Mouse (Mus musculus) embryonic stem cell, embryonic (primary cell): ENCODE data around the gene Slc30a10.

Experiments used
- CTCF ChIA-PET, 4 experiments: fragments of 300-600 bp in 2 of 4; fragments of 350-600 bp in 2 of 4; sonication (Branson Sonifier 250); formaldehyde crosslinking; loops; one replicate each; lab custom pipeline; 2022; ENCODE audit warnings: inconsistent platforms in 2 of 4; lab: Charles Lee
- POLR2A ChIA-PET, 4 experiments: fragments of 300-600 bp in 2 of 4; fragments of 350-600 bp in 2 of 4; sonication (Branson Sonifier 250); formaldehyde crosslinking; loops; one replicate each; lab custom pipeline; 2022; ENCODE audit warnings: antibody characterized with exemption in 4 of 4, inconsistent platforms in 1 of 4; lab: Charles Lee

Slc30a10 gene

DNA sequence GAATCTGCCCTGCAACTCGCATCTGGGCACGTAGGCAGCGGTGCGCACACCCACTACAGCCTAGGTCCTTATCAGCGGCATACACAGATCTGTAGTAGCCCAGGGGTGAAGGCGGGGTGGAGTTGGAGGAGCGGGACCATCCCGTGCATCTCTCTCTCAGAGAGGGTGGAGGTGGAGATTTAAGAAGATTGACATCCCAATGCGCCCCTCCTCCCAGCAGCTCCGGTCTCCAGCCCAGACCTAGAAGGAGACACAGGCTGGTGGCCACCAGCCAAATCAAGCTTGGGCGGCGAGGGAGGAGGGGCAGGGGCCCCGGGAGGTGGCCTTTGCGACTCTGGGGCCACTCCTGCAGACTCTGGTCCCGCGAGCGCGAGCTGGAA is at the start of gene Slc30a10:
TSS of gene Slc30a10 (plus strand) at position 274 of the 380 bp plus-strand sequence.
- CTCF ChIA-PET, result interaction anchor here in 2 of 4 experiments (0.6 to 0.7 kb wide), 3 partner anchors 27 to 63 kb away, joined by 3 to 5 read pairs (median 3); no protein-coding TSS in a partner anchor
- POLR2A ChIA-PET, result interaction anchor here in 3 of 4 experiments (0.7 to 2.5 kb wide), 18 partner anchors 9 to 630 kb away, joined by 3 to 14 read pairs (median 4); partner anchors contain the start of gene Iars2 (in 1 of the 3)

DNA sequence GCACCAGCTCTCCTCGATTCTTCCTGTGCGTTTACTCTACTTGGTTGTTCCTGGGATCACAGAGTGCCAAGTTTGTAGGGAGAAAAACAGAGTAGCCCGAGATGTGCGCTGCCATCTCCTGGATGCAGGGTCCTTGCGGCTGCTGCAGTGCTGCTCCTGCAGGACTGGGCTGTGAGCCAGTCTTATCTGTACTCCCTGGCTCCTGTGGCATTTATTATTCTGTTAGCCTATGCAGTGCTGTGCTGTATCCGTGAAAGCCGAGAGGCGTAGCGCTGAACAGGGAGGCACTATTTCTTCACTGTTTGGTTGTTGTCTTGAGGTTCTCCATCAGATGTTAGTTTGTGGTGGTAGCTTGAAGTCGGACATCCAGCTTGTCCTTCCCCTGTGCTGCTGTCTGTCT is 48.7 kb upstream of the Slc30a10 start:
- ChIA-PET CTCF (no interaction called here), POLR2A (interaction anchor here in 1 of 4 experiments (1.0 to 4.9 kb wide), 3 partner anchors 11 to 27 kb away, joined by 5 to 14 read pairs (median 5); no protein-coding TSS in a partner anchor)

DNA sequence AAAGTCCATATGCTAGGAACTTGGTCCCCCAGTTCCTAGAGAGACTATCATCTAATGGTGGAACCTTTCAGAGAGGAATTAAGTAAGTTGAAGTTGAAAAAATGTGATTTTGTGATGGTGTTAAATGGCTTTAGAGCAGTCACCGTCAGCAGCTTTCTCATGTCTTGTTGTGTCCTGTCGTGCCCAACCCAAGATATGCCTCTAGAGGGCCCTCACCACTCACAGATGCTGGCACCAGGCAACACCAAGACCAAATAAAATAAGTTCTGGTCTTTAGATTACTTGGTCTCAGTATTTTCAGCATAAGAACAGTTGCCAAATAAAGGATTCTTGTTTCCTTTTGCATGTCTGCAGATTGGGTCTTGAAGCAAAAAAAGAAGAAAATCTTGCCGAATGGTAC is 44.8 kb upstream of the Slc30a10 start:
- ChIA-PET POLR2A (interaction anchor here in 1 of 4 experiments (1.0 to 4.9 kb wide), 7 partner anchors 9 to 46 kb away, joined by 3 to 14 read pairs (median 9); no protein-coding TSS in a partner anchor), CTCF (interaction anchor here in 2 of 4 experiments (0.6 to 1.2 kb wide), 7 partner anchors 9 to 108 kb away, joined by 3 to 6 read pairs (median 3); no protein-coding TSS in a partner anchor)

DNA sequence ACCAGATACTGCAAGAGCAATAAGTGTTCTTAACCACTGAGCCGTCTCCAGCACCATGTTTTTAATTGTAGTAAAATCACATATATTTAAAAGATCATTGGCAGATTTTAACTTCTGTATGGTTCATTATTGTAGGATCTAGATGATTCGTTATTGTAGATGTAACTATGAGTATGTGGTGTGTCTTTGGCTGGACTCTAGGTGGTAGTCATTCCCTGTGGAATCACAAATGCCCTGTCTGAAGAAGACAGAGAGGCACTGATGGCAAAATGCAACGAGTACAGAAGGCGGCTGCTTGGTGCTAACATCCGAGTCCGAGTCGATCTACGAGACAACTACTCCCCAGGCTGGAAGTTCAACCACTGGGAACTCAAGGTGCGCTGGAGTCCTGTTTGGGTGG is 36.6 kb upstream of the Slc30a10 start:
- POLR2A ChIA-PET, result interaction anchor here in 2 of 4 experiments (0.6 to 1.3 kb wide), 5 partner anchors 28 to 1311 kb away, joined by 3 to 4 read pairs (median 3); partner anchors contain the start of gene Iars2 (in 1 of the 2)

DNA sequence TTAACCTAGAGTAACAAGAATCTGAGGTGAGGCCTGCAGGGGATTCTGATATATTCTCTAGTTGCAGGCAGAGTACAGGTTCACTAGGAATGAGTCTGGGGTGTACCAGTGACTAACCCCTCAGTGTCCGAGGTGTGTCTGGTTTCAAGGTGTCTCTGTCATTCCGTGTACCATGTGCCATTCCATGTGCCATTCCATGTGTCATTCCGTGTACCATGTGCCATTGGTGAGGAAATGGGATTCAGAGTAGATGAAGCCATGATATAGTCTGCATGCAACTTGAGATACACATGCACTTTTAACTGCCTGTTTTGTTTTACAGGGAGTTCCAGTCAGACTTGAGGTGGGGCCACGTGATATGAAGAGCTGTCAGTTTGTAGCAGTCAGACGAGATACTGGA is 34.8 kb upstream of the Slc30a10 start:
- ChIA-PET POLR2A (interaction anchor here in 2 of 4 experiments (1.1 to 1.9 kb wide), 5 partner anchors 14 to 33 kb away, joined by 3 to 7 read pairs (median 3); no protein-coding TSS in a partner anchor), CTCF (interaction anchor here in 1 of 4 experiments (0.8 to 1.3 kb wide), 2 partner anchors 95 to 451 kb away, joined by 3 read pairs; no protein-coding TSS in a partner anchor)

More for the DNA sequence above, 36.6 kb upstream of the Slc30a10 start:
- CTCF ChIA-PET, result interaction anchor here in 1 of 4 experiments (1.4 kb wide), 1 partner anchor 8 kb away, joined by 3 read pairs; no protein-coding TSS in a partner anchor

DNA sequence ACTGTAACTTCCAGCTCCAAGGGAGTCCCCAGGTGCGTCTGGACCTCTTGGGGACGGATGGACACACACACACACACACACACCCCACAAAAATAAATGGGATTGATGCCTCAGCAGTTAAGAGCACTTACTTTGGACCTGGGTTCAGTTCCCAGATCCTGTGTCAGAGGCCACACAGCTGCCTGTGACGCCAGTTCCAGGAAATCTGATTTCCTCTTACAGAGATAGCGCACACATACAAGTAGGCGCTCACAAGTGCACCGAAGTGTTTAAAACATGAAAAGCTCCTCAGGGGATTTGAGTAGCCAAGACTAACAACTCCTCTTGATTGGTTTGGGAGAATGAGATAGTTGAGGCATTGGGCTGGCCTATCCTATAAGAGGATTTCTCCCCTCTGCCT is 33.9 kb upstream of the Slc30a10 start:
- POLR2A ChIA-PET, result interaction anchor here in 3 of 4 experiments (0.7 to 1.9 kb wide), 6 partner anchors 13 to 92 kb away, joined by 3 to 7 read pairs (median 3); partner anchors contain the start of gene Iars2 (in 1 of the 3)
- CTCF ChIA-PET, result interaction anchor here in 2 of 4 experiments (1.0 to 1.3 kb wide), 2 partner anchors 81 to 95 kb away, joined by 3 read pairs; no protein-coding TSS in a partner anchor

DNA sequence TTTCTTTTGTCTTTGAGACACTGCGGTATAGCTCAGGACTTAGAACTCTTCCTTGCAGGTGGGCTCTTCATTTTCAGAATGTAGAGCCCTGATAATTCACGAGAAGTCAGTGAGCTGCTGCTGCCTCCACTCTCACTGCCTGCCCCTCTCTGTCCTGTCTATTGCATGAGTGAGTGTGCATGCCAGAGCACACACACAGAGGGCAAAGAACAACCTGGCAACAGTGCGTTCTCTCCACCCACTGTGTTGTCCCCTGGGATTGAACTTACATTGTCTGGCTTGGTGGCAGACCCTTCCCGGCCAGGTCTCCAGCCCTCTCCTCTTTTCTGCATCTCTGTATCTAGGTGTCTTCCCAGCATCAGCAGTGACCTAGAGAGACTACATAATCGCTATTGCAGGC is 28.1 kb upstream of the Slc30a10 start:
- ChIA-PET POLR2A (interaction anchor here in 1 of 4 experiments (1.0 kb wide), 1 partner anchor 12 kb away, joined by 6 read pairs; no protein-coding TSS in a partner anchor), CTCF (interaction anchor here in 2 of 4 experiments (0.5 to 1.3 kb wide), 2 partner anchors 17 to 634 kb away, joined by 3 to 7 read pairs; no protein-coding TSS in a partner anchor)

DNA sequence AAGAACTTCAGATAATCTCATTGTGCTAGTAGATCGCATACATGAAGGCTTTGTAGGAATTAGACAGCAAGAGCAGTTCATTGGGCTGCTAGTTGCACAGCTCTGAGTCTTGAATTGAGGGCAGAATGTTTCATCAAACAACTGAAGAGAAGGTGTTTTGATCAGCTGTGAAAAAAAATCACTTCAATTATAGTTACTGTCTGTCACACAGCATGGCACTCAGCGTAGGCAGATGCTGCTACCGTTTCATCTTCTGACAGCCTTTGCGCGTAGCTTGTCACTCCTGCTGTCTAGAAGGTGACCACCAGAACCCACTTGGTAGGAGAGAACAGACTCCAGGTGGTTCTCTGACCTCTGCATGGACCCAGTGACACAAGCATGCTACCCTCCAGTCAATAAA is 24.2 kb upstream of the Slc30a10 start:
- POLR2A ChIA-PET, result interaction anchor here in 1 of 4 experiments (0.5 to 1.6 kb wide), 8 partner anchors 10 to 87 kb away, joined by 3 to 6 read pairs (median 3); partner anchors contain the start of gene Slc30a10
- CTCF ChIA-PET, result interaction anchor here in 2 of 4 experiments (0.9 to 1.3 kb wide), 2 partner anchors 27 to 71 kb away, joined by 3 read pairs; no protein-coding TSS in a partner anchor

DNA sequence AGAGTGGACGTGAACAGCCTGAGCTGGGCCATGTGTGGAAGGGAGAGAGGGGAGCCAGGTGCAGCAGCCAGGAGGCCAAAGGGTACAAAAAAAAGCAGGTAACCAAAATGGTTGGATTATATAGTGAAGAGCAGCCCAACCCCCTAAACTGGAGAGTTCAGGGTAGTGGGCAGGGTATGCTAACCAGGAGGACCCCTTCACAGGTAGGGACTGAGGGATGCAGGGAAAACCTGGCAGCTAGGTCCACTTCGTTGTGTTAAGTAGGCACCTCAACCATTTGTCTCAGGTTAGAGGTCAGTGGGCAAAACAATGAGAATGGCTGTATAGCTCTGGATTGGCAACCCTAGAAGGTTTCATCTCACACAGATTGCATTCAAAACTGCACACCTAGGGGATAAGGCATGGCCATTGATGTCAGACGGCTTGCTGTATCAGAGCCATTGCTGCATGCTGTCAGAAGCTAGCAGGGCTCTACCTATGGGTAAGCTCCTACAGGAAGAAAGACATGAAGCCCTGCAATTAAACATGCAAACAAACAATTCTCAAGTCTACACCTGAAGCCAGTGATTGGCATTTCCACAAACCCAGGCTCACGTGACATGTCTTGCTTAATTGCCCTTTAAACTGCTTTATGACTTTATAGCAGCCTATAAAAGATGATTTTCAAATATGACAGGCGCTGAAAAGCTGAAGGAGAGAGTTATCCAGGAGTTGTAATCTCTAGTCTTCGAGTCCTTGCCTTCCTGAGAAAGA is 23.2 kb upstream of the Slc30a10 start:
- ChIA-PET CTCF (interaction anchor here in 1 of 4 experiments (1.2 kb wide), 1 partner anchor 86 kb away, joined by 3 read pairs; no protein-coding TSS in a partner anchor), POLR2A (interaction anchor here in 1 of 4 experiments (0.5 to 1.6 kb wide), 7 partner anchors 9 to 86 kb away, joined by 3 to 6 read pairs (median 3); no protein-coding TSS in a partner anchor)

DNA sequence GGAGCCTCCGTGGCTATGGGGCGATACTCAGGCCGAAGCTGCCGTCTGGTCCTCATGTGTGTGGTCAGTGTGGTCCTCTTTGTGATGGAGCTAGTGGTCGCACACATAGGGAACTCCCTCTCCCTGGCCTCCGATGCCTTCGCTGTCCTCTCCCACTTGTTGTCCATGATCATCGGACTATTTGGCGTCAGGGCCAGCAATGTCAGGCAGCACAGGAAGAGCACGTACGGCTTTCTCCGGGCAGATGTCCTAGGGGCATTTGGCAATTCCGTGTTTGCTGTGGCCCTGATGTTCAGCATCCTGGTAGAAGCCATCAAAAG is 22.7 kb upstream of the Slc30a10 start:
- CTCF ChIA-PET, result interaction anchor here in 1 of 4 experiments (1.2 kb wide), 1 partner anchor 86 kb away, joined by 3 read pairs; no protein-coding TSS in a partner anchor
- POLR2A ChIA-PET, result interaction anchor here in 1 of 4 experiments (1.2 to 1.6 kb wide), 3 partner anchors 8 to 47 kb away, joined by 3 to 6 read pairs (median 3); no protein-coding TSS in a partner anchor

DNA sequence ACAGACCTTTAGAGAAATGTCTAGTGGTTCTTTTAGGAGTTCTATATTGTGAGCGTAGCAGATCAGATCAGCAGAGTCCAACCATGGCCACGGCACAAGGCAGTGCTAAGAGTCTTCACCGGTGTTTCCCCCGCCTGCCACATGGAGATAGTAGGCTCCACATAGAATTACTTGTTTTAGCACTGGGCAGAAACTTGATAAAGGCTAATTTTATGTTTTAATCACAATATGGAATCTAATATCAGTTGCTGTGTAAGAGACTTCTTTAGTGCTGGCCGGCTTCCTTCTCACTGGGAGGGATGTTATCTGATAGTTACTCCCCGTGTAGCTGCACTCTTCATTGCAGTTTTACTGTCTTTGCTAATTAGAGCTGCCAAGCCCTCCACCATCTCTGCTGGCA is 21.5 kb upstream of the Slc30a10 start:
- ChIA-PET POLR2A (interaction anchor here in 1 of 4 experiments (0.8 kb wide), 1 partner anchor 542 kb away, joined by 3 read pairs; no protein-coding TSS in a partner anchor), CTCF (no interaction called here)

DNA sequence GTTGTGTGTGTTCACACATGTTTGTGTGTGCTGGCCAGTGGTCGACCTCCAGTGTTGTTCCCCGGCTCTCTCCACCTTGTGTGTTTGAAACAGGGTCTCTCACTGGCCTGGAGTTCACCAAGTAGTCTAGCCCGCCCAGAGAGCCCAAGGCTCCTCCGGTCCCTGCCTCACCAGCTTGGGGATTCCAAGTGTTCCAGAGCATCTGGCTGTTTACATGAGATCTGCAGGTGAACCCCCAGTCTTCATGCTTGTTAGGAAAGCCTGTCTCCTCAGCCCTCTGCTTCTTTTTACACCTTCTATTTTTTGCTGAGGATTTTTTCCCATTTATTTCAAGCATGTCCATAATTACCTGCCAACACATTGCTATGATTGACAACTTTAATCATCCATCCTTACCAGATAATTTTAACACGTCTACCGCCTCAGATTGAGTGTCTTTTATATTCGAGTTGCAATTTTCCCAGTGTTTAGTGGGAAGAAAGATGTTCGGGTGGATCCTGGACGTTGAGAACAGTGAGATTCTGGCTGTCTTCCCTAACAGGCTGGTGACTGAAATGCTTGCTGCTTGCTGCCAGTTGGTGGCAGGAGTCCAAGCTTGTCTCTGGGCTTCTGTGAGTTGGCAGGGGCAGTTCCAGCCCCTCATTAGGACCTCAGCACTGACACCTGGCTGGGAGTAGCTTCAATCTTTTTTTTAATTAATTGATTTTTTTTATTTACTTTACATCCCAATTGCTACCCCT is 15.6 kb upstream of the Slc30a10 start:
- ChIA-PET POLR2A (interaction anchor here in 1 of 4 experiments (1.1 kb wide), 1 partner anchor 94 kb away, joined by 4 read pairs; no protein-coding TSS in a partner anchor), CTCF (interaction anchor here in 2 of 4 experiments (0.6 to 0.7 kb wide), 3 partner anchors 21 to 253 kb away, joined by 3 to 5 read pairs (median 3); no protein-coding TSS in a partner anchor)

DNA sequence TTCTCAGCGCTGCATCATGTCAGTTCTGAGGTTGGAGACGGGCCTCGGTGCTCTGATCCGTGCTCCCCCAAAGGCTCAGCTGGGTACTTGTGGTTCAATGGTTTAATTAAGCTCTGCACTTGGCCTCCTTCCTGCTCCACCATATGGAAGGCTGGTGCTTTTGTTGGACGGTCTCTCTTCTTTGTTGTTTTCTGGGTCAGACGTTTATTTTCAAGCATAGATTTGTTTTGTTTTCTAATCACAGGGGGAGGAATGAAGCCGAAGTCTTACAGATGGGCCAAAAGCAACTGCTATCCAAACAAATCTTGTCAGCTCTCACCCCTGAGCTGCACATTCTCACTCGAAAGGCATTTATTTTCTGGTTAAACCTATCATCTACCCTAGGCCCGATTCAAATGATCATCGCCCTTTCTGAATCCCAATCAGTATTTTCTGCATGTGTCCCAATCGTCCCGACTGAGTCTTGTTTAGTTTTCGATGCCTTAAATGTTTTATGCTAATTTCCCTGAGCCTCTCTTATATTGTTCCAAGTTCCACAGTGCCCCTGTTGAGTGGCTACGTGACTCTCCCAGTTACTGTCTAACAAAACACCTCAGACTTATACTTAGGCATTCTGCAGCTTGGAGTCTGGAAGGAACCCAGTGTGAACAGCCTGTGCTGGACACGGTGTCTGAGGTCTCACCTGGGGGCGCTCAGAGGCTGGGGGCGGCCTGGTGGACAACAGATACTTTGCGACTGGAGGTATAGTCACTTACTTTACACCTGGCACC is 12.8 kb upstream of the Slc30a10 start:
- CTCF ChIA-PET, result interaction anchor here in 2 of 4 experiments (0.6 kb wide), 2 partner anchors 64 to 1485 kb away, joined by 3 read pairs; no protein-coding TSS in a partner anchor

DNA sequence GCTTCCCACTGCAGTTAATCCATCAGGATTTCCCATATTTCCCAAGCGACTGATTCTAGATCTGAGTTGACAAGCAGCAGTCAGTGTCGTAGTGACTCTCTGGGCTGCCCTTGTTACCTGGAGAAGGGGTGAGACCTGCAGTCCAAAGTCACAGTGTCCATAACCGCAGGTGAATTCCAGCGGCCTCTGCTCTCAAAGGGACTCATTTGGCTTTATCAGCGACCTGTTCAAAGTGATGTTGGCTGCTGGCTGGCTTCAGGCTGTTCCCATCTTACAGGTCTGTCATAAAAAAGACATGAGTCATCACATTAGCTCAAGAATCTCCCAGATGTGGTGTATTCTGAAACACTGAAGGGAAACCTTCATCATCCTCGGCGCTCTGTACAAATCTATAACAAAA is 5.7 kb upstream of the Slc30a10 start:
- CTCF ChIA-PET, result no interaction called here
- POLR2A ChIA-PET, result interaction anchor here in 1 of 4 experiments (0.7 to 1.0 kb wide), 2 partner anchors 50 to 83 kb away, joined by 3 read pairs; no protein-coding TSS in a partner anchor

More for the DNA sequence above, 12.8 kb upstream of the Slc30a10 start:
- POLR2A ChIA-PET, result interaction anchor here in 2 of 4 experiments (0.9 to 1.0 kb wide), 2 partner anchors 8 to 9 kb away, joined by 3 read pairs; no protein-coding TSS in a partner anchor

DNA sequence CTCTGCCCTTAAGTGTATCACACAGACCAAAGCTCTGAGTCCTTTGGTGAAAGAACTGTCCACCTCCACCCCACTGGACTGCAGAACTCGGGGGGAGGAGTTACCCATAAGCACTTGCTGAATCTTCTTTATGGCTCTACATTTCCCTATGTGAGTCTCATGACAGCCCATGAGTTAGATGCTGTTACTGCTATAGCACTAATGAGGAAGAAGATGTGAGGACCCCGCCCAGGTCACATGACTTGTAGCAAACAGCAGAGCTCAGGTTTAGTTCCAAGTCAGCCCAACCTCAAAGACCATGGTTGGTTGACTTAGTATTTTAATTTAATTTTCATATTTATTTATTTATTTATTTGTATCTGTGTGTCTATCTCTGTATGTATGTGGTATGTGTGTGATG is 4.9 kb upstream of the Slc30a10 start:
- ChIA-PET CTCF (interaction anchor here in 1 of 4 experiments (0.6 kb wide), 1 partner anchor 13 kb away, joined by 3 read pairs; no protein-coding TSS in a partner anchor), POLR2A (interaction anchor here in 1 of 4 experiments (0.7 to 1.0 kb wide), 4 partner anchors 8 to 140 kb away, joined by 3 to 4 read pairs (median 3); no protein-coding TSS in a partner anchor)

DNA sequence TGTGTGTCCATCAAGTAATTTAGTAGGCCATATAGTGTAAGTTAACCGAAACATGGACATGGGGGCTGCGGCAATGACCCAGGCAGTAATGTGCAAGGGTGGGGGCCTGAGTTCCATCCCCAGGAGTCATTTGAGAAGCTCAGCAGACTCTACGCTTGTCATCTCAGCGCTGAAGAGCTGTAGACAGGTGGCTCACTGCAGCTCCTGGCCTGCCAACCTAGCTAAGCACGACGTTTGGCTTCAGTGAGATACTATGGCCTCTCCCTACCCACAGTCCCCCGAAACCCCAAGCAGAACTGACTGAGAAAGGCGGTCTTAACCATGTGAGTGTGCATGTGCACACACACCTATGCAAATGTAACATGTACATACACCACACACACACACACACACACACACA is 3.6 kb upstream of the Slc30a10 start:
- CTCF ChIA-PET, result interaction anchor here in 3 of 4 experiments (0.6 to 1.1 kb wide), 4 partner anchors 38 to 1268 kb away, joined by 3 to 5 read pairs (median 4); no protein-coding TSS in a partner anchor
- POLR2A ChIA-PET, result interaction anchor here in 2 of 4 experiments (0.7 to 1.4 kb wide), 2 partner anchors 9 to 28 kb away, joined by 3 read pairs; no protein-coding TSS in a partner anchor
